Mouse (Mus musculus): Measurements from ENCODE around the gene Samd8.

GRCm38 (mm10) chr14:21792250-21792649 lies 41.9 kb downstream of the Samd8 start:
- TF ChIP-seq TCF12 (IDR thresholded peaks at IDR 0.05; ENCODE audit: low read depth, low read length) (no peak), POLR2A (IDR thresholded peaks at IDR 0.05; ENCODE audit: low read depth, low read length) (no peak), MAZ (IDR thresholded peaks at IDR 0.05; ENCODE audit: low read depth, low read length) (no peak), CTCF (conservative IDR thresholded peaks at IDR 0.05 in 1 of 2, IDR thresholded peaks at IDR 0.05 in 1 of 2; ENCODE audit: low read depth in 2 of 2, low read length in 2 of 2) (no peak), ZC3H11A (IDR thresholded peaks at IDR 0.05; ENCODE audit: low read depth, low read length) (no peak), CHD2 (IDR thresholded peaks at IDR 0.05; ENCODE audit: low read length) (no peak), IRF4 (IDR thresholded peaks at IDR 0.05; ENCODE audit: low read depth, low read length) (no peak), GABPA (IDR thresholded peaks at IDR 0.05; ENCODE audit: insufficient replicate concordance, low read depth, low read length) (no peak), ETS1 (conservative IDR thresholded peaks at IDR 0.05; ENCODE audit: low read depth, low read length) (no peak), USF1 (IDR thresholded peaks at IDR 0.05; ENCODE audit: low read depth, low read length) (no peak), ZNF384 (IDR thresholded peaks at IDR 0.05; ENCODE audit: low read depth, low read length) (no peak)
